Mouse (Mus musculus): ENCODE data around the gene Sirpb1b.
"Not testable (repeated sequence)": the region's sequence is repeated elsewhere in the genome, so short reads cannot be mapped to it uniquely, and the experiment has no call there.

Sirpb1b gene

DNA sequence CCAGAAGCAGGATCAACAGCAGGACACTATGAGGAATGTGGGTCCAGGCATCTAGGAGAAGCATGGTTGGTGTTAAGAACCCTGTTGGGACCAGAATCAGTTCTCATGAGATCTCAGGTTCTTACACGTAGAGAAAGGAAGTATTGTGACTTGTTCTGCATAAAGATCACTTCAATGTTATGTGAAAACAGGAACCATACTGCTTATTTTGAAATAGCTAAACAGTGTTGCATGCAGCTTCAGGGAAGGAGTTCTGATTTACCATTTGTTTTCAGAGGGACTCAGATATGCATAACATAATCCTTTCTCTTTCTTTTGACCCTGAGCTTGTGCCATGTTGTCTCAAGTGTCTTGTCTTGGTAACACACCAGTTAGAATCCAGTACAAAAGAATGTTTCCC is at the start of gene Sirpb1b:
Sirpb1b (minus strand) TSS at position 179 of the 400 bp plus-strand sequence.
- CTCF ChIA-PET = not testable (repeated sequence)

DNA sequence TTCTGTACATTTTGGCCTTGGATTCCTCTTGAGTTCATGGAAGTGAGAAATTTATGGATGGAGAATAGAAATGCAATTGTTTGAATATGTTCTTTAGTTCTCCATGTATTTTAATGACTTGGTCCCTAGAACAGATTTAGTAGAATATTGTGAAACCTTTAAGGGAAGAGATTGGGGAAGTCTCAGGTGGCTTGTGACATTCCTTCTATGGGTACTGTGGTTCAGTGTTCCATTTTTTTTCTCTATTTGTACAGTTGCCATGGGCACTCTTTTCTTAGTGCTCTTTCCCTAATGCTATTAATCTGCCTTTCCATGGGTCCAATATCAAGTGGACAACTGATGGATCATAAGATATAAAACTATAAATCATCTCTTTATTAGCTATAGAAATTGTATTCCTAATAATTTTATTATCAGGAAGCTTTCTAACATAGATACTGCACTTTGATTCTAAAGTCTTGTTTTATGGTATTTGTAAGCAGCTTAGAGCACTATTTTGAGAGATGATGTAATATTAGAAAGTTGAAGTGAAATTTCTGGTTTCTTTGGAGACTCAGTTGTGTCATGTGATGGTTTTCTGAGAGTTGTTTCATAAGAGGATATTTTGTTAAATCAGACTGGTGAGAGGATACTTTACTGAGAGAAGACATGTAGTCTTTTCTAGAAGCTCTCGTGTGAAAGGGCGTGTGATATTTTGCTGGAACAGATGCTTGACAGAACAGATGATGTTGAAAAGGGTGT is 15.7 kb upstream of the Sirpb1b start:
- CTCF ChIA-PET = not testable (repeated sequence)

- CTCF ChIA-PET = not testable (repeated sequence)
Observed at GRCm38 (mm10) chr3:15586665-15587064, 11.8 kb upstream of the Sirpb1b start.

DNA sequence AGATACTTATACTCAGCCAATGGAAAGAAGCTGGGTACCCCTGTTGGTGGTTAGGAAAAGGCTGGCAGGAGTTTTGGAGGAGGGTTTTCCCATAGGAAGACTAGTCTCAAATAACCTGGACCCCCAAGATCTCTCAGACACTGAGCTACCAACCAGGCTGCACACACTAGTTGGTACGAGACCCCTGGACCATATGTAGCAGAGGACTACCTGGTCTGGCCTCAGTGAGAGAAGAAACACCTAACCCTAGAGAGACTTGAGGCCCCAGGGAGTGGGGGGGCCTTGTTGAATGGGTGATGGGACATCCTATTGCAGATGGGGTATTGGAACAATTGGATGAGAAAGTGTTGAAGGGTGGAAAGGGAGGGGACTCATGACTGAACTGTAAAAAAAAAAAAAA is 8.6 kb upstream of the Sirpb1b start:
- CTCF ChIA-PET = interaction anchor here (0.7 kb wide), 1 partner anchor 126 kb away, joined by 3 read pairs; no protein-coding TSS in a partner anchor

- CTCF ChIA-PET = interaction anchor here (0.6 to 0.7 kb wide), 2 partner anchors 125 to 296 kb away, joined by 3 to 12 read pairs; no protein-coding TSS in a partner anchor
Observed at GRCm38 (mm10) chr3:15582948-15583347, 8.1 kb upstream of the Sirpb1b start.

DNA sequence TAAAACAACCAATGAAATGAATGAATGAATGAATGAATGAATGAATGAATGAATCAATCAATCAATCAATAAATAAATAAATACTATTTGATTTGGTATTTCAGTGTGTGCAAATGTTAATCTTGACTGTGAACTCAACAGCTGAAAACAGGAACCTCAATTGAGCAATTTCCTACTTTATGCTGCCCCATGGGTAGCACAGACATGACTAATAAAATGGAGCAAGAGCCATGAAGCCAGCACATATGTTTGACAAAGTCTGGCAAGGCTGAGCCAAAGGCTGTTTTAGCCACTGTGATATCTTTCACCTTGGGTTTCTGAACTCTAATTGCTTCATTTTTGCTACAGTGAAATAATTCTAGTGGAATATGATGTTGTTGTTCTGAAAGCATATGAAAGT is 1.6 kb upstream of the Sirpb1b start:
- CTCF ChIA-PET = not testable (repeated sequence)

DNA sequence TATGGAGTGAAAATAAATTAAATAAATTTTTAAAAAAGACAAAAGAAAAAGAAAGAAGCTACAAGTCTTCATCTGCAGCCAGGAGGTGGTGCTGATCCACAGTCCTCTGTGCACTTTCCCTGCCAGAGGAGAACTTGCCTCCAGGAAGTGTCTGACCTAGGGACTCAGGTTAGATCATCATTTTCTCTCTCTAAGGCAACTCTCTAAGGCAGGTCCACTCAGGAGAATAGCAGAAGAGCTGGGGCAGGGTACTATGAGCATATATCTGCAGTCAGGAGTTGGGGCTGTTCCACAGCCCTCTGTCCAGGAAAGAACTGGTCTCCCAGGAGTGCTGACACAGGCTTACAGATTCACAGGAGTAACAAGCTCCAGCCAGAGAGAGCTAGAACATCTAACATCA is 46.3 kb downstream of the Sirpb1b start:
- CTCF ChIA-PET = no interaction called here

DNA sequence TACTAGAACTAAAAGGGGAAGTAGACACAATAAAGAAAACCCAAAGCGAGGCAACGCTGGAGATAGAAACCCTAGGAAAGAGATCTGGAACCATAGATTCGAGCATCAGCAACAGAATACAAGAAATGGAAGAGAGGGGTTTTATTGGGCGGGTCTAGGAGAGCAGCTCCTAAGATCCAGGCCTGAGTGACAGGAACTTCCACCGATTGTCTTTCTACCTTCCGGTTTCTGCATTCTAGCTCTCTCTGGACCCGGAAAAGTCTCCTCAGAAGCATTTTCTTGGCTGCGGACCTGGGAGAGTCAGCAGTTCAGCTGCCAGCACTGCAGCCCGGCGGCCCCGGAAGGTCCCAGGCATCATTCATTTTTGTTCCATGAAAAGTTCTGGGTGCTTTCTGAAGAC is 61.3 kb downstream of the Sirpb1b start:
- CTCF ChIA-PET = not testable (repeated sequence)

- CTCF ChIA-PET = not testable (repeated sequence)
Observed at GRCm38 (mm10) chr3:15507792-15508321, 67.0 kb downstream of the Sirpb1b start.

DNA sequence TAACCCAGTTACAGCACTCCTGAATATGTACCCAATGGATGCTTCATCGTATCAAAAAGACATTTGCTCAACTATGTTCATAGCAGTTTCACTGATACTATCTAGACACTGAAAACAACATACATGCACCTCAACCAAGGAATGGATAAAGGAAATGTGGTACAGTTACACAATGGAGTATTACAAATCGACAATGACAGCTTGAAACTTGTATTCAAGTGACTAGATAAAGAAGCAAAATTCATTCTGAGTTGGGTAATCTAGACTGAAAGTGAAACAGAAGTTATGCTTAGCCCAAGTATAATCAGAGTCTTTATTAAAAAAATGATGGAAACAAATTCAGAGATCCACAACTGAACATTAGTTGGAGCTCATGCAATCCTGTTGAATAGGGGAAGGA is 100.0 kb downstream of the Sirpb1b start:
- CTCF ChIA-PET = not testable (repeated sequence)

GRCm38 (mm10) chr3:15470158-15470557 is 104.7 kb downstream of the Sirpb1b start:
- CTCF ChIA-PET = not testable (repeated sequence)
